Mouse (Mus musculus) thymus, adult 2 months (tissue): ENCODE data around the gene Asb4.
"Not testable (repeated sequence)": the region's sequence is repeated elsewhere in the genome, so short reads cannot be mapped to it uniquely, and the experiment has no call there.

Experiments
- CTCF ChIP-seq: fragments of 200-500 bp; IDR thresholded peaks from 2 replicates; pipeline ENCODE4 v1.5.1; 2012; ENCODE audit warnings: mild to moderate bottlenecking, control low read depth, low read length, moderate library complexity, borderline replicate concordance; ENCODE audit not compliant: control insufficient read depth, poor library complexity, insufficient read depth; ENCODE audit errors: extremely low read depth
- POLR2A ChIP-seq: fragments of 200-500 bp; IDR thresholded peaks from 2 replicates; pipeline ENCODE4 v1.6.1; 2012; ENCODE audit warnings: mild to moderate bottlenecking, low read length, control low read depth, moderate library complexity; ENCODE audit not compliant: control insufficient read depth, poor library complexity, insufficient read depth; ENCODE audit errors: extremely low read depth

- not testable (repeated sequence) for TF ChIP-seq POLR2A, CTCF
Observed at GRCm38 (mm10) chr6:5339283-5339682, 43.9 kb upstream of the Asb4 start.
